Mouse (Mus musculus) myocyte (in vitro differentiated cells): ENCODE data around the gene Alms1. TPM values are rescaled to one million over a fixed set of nuclear protein-coding genes. Genes with fewer than 3 reads are reported as not detected.
A peak's percentile ranks its signal among the peaks of the same experiment; 100 is the strongest.

Source experiments
- H3K27me3 ChIP-seq: one replicate; pipeline ENCODE4 v1.6.1; 2011; ENCODE audit not compliant: control insufficient read depth, insufficient read depth, insufficient read length
- H3K36me3 ChIP-seq: one replicate; pipeline ENCODE4 v1.6.1; 2011; ENCODE audit not compliant: control insufficient read depth, insufficient read depth
- H3K4me2 ChIP-seq: one replicate; pipeline ENCODE4 v1.6.1; 2011; ENCODE audit warnings: low read depth, control low read depth
- H3K4me3 ChIP-seq: one replicate; pipeline ENCODE4 v1.5.1; 2011; ENCODE audit warnings: mild to moderate bottlenecking, control low read depth, moderate library complexity
- H3K79me2 ChIP-seq: one replicate; pipeline ENCODE4 v1.6.1; 2011; ENCODE audit not compliant: control insufficient read depth, insufficient read depth
- H3ac ChIP-seq: one replicate; pipeline ENCODE4 v1.6.1; 2011; ENCODE audit not compliant: control insufficient read depth, insufficient read length
- CEBPB ChIP-seq: IDR thresholded peaks from 2 replicates; pipeline ENCODE4 v1.6.1; 2011; ENCODE audit warnings: mild to moderate bottlenecking, moderate library complexity; ENCODE audit not compliant: poor library complexity, insufficient read depth, severe bottlenecking
- E2F4 ChIP-seq: IDR thresholded peaks from one replicate; pipeline ENCODE4 v1.6.1; 2011; ENCODE audit warnings: mild to moderate bottlenecking, control low read depth, moderate library complexity; ENCODE audit not compliant: insufficient read depth
- MAX ChIP-seq: IDR thresholded peaks from one replicate; pipeline ENCODE4 v1.6.1; 2011; ENCODE audit warnings: low read depth, mild to moderate bottlenecking, control low read depth
- MYOD1 ChIP-seq, 3 experiments: IDR thresholded peaks; one replicate each; pipeline ENCODE4 v1.6.1; 2011; ENCODE audit warnings: control low read depth in 2 of 3, low read depth in 2 of 3, mild to moderate bottlenecking in 2 of 3, moderate library complexity in 1 of 3; ENCODE audit not compliant: insufficient read length in 2 of 3, control insufficient read depth in 1 of 3
- MYOG ChIP-seq, 3 experiments: IDR thresholded peaks; one replicate each; pipeline ENCODE4 v1.6.1; 2011; ENCODE audit warnings: control low read depth in 2 of 3, low read depth in 2 of 3, mild to moderate bottlenecking in 2 of 3; ENCODE audit not compliant: insufficient read length in 2 of 3, control insufficient read depth in 1 of 3, insufficient read depth in 1 of 3
- POLR2A ChIP-seq: IDR thresholded peaks from one replicate; pipeline ENCODE4 v1.6.1; 2011; ENCODE audit warnings: low read depth, mild to moderate bottlenecking, control low read depth, moderate library complexity; ENCODE audit not compliant: insufficient read length
- POLR2AphosphoS2 ChIP-seq: IDR thresholded peaks from one replicate; pipeline ENCODE4 v1.6.1; 2011; ENCODE audit warnings: low read depth, control low read depth; ENCODE audit not compliant: insufficient read length
- REST ChIP-seq: IDR thresholded peaks from one replicate; pipeline ENCODE4 v1.6.1; 2011; ENCODE audit warnings: mild to moderate bottlenecking, control low read depth, moderate library complexity; ENCODE audit not compliant: insufficient read depth, insufficient read length
- SRF ChIP-seq: IDR thresholded peaks from one replicate; pipeline ENCODE4 v1.6.1; 2011; ENCODE audit warnings: low read depth; ENCODE audit not compliant: control insufficient read depth, insufficient read length
- TCF12 ChIP-seq: IDR thresholded peaks from one replicate; pipeline ENCODE4 v1.6.1; 2011; ENCODE audit warnings: mild to moderate bottlenecking, control low read depth; ENCODE audit not compliant: poor library complexity, insufficient read depth, severe bottlenecking
- TCF3 ChIP-seq: IDR thresholded peaks from one replicate; pipeline ENCODE4 v1.6.1; 2011; ENCODE audit warnings: low read depth, control low read depth; ENCODE audit not compliant: insufficient read length
- USF1 ChIP-seq: IDR thresholded peaks from one replicate; pipeline ENCODE4 v1.6.1; 2011; ENCODE audit warnings: low read depth, mild to moderate bottlenecking, control low read depth, moderate library complexity
- polyA plus RNA-seq: library from polyadenylated mRNA; unstranded; fragments of >200 nt; fragmentation: generic; extraction: Trizol; gene quantifications from one replicate; pipeline ENCODE4 v1.2.1, GENCODE M21; 2012; ENCODE audit warnings: missing spikeins

The Alms1 gene
- polyA plus RNA-seq = 0.62 TPM

DNA sequence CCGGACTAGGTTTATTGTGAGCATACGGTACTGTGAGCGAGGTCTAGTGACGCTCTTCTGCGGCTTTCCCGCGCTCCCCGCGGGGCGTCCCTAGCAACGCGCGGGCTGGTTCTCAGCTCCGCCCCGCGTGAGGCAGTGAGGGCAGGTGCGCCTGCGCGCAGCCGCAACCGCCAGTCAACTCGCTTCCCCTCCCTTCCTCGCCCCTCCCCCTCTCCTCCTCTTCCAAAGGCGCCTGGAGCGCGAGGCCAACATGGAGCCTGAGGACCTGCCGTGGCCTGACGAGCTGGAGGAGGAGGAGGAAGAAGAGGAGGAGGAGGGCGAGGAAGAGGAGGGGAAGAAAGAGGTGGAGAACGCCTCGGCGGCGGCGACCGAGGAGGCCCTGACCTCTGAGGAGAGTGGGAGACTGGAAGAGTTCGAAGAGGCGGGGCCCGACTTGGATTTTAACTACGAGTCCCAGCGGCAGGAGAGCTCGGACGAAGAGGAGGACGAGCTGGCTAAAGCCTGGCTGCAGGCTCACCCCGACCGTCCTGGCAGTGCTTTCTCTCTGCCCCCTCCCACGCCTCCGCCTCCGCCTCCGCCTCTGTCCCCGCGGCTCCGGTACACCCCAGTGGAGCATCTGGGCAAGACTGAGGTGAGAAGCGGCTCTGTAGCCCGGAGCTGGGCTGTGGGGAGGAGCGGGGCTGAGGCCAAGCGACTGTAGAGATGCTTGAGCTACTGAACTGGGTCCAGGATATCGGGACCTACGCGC is at the start of gene Alms1:
TSS of gene Alms1 (plus strand) at position 136 of the 748 bp plus-strand sequence.
- H3K4me2 ChIP-seq = peak within 1 kb of the TSS; percentile 87
- peak within 1 kb of the TSS; percentile 31 for H3ac ChIP-seq
- no peaks in the 10 kb centered on the region for H3K36me3 ChIP-seq
- TF ChIP-seq POLR2AphosphoS2 (peak; percentile 72), TCF12 (no peak), MYOD1 (IDR thresholded peaks at IDR 0.05; ENCODE audit: control insufficient read depth in 1 of 3, insufficient read length in 2 of 3, low read depth in 2 of 3) (peak in 1 of 3 experiments; percentile 74), MYOG (IDR thresholded peaks at IDR 0.05; ENCODE audit: control insufficient read depth in 1 of 3, insufficient read depth in 1 of 3, insufficient read length in 2 of 3, low read depth in 2 of 3) (peak in 1 of 3 experiments; percentile 26), E2F4 (peak; percentile 71), POLR2A (peak; percentile 79), REST (no peak)
- H3K27me3 ChIP-seq = no peaks in the 10 kb centered on the region
- peak within 1 kb of the TSS; percentile 57 for H3K4me3 ChIP-seq
- peaks cover 26% of the 10 kb centered on the region for H3K79me2 ChIP-seq

DNA sequence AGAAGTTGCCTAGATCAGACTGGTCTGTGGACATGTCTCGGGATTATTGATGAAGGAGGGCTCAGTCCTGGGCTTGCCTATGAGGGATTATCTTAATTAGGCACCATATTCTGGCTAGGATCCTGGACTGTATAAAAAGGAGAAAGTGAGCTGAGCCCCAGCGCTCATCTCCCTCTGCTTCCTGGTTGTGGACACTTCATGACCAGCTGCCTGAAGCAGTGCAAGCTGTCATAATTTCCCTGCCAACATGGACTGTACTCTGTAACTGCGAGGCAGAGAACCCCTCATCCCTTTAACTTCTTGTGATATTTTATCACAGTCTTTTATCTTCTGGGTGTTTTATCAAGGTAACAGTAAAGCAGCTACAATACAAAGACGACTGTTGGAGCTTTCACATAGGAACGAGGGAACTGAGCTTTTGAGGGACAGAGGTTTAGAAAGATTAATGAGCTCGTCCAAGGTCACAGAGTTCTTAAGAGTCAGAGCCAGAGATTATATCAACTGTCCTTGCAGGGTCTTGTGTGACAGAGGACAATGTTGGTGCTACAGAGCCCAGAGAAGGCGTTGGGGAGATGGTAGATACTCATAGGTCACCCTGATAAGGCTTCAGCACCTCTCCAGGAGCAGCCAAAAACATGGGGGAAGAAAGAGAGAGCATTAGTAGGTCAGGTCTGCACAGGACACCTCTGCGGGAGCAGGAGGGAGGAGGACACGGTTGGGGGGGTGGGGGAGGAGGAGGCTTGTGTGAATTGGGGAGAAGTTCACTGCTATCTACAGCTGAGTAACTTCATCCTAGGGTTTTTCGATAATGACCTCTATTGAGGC is 43.8 kb upstream of the Alms1 start:
- H3K27me3 ChIP-seq = no peaks in the 10 kb centered on the region
- no peaks in the 10 kb centered on the region for H3K36me3 ChIP-seq
- no peak overlapping the region for H3K4me3 ChIP-seq
- H3K4me2 ChIP-seq = no peak overlapping the region
- TF ChIP-seq MYOG (IDR thresholded peaks at IDR 0.05; ENCODE audit: control insufficient read depth in 1 of 3, insufficient read depth in 1 of 3, insufficient read length in 2 of 3, low read depth in 2 of 3) = no peak
- no peak for TF ChIP-seq E2F4
- TF ChIP-seq MYOD1 (IDR thresholded peaks at IDR 0.05; ENCODE audit: control insufficient read depth in 1 of 3, insufficient read length in 2 of 3, low read depth in 2 of 3) = no peak
- TF ChIP-seq TCF3 = no peak
- TF ChIP-seq CEBPB = no peak
- no peak for TF ChIP-seq MAX
- TF ChIP-seq POLR2AphosphoS2 = no peak
- TF ChIP-seq TCF12 = no peak
- no peak for TF ChIP-seq POLR2A
- no peak for TF ChIP-seq REST
- TF ChIP-seq SRF = no peak
- no peak for TF ChIP-seq USF1
- H3K79me2 ChIP-seq = no peaks in the 10 kb centered on the region
- H3ac ChIP-seq = no peak overlapping the region

DNA sequence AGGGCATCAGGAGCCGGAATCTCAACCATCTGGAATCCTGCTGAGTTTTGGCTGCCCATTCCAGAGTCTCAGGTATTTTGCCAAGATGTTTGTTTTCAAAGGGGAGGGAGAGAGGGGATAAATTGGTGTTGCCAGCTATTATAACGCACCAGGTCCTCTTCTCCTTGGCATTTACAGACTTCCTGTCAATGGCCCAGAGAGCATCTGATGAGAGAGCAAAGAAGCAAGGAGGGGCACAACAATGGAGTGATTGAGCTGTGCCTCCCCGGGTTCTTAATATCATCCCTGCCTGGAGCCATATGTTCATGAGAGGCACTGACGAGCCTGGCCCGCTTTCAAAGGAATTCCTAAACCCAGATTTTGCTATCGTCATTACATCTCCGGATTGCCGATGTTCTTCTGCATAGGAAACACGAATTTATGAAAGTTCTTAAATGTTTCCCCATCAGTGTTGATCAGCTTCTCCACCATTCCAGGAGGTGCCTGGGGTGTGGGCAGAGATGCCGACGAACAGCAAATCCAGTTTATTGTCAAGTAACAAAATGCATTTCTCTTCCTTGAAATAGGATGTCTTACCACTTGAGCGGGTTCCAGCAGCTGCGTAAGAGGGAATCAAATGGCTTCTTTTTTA is 43.0 kb upstream of the Alms1 start:
- Histone ChIP-seq H3ac (no peak overlapping the region), H3K79me2 (no peaks in the 10 kb centered on the region), H3K36me3 (no peaks in the 10 kb centered on the region), H3K4me2 (no peak overlapping the region), H3K4me3 (no peak overlapping the region), H3K27me3 (no peaks in the 10 kb centered on the region)
- TF ChIP-seq MYOG (IDR thresholded peaks at IDR 0.05; ENCODE audit: control insufficient read depth in 1 of 3, insufficient read depth in 1 of 3, insufficient read length in 2 of 3, low read depth in 2 of 3) = no peak
- TF ChIP-seq TCF12 = no peak
- TF ChIP-seq TCF3 = no peak

DNA sequence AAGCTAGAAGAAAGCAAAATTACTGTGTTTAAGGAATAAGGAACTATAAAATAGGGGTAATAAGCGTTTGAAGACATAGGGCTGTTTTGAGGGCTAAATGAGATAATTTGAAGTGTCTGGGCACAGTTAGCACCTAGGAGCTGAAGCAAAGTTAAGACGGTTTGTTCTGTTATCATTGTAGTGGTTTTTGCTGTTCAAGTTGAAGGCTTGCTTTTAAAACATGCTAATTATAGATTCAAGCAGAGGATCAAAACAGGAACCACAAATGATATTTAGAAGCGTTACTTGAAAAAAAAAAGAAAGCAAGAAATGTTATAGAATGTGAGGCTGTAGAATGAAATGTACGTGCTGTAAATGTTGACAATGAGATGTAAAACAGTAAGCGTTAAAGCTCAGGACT is 39.7 kb upstream of the Alms1 start:
- no peak overlapping the region for H3ac ChIP-seq
- H3K79me2 ChIP-seq = no peaks in the 10 kb centered on the region
- H3K4me2 ChIP-seq = no peak overlapping the region
- no peaks in the 10 kb centered on the region for H3K36me3 ChIP-seq
- H3K4me3 ChIP-seq = no peak overlapping the region
- no peaks in the 10 kb centered on the region for H3K27me3 ChIP-seq
- TF ChIP-seq MYOD1 (IDR thresholded peaks at IDR 0.05; ENCODE audit: control insufficient read depth in 1 of 3, insufficient read length in 2 of 3, low read depth in 2 of 3) = no peak
- TF ChIP-seq TCF12 = no peak
- TF ChIP-seq MAX = no peak
- no peak for TF ChIP-seq SRF
- no peak for TF ChIP-seq E2F4
- TF ChIP-seq USF1 = no peak
- TF ChIP-seq CEBPB = no peak
- no peak for TF ChIP-seq POLR2AphosphoS2
